Mouse (Mus musculus) naive thymus-derived CD4-positive, alpha-beta T cell, adult 2 months (primary cell): Measurements from ENCODE around the gene Pcsk6.

Experiments used
- DNase-seq: peaks from one replicate; pipeline ENCODE4 v3.0.0-alpha.2; 2011; ENCODE audit warnings: low read depth

Pcsk6 gene

GRCm38 (mm10) chr7:65945342-65945993 is 83.9 kb downstream of the Pcsk6 start:
- no peak for DNase-seq

DNA sequence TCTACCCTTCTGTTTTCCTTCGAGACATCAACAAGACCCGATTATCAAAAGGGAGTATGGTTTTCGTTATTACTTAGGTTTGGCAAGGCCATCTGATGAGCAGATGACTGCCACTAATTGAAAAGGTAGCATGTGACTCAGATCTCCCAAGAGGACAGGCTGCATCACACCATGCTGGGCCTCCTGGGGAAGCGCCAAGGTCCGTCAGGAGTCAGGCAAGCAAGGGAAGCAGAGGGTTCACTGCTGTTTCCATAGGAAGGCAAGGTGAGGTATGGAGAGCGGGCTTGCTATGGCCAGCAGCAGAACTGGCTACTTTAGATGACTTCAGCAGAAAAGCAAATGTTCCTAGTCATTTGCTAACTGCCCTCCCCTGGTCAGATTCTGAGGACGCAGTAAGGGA is 84.9 kb downstream of the Pcsk6 start:
- no peak for DNase-seq

GRCm38 (mm10) chr7:65948891-65949290 is 87.4 kb downstream of the Pcsk6 start:
- no peak for DNase-seq

DNA sequence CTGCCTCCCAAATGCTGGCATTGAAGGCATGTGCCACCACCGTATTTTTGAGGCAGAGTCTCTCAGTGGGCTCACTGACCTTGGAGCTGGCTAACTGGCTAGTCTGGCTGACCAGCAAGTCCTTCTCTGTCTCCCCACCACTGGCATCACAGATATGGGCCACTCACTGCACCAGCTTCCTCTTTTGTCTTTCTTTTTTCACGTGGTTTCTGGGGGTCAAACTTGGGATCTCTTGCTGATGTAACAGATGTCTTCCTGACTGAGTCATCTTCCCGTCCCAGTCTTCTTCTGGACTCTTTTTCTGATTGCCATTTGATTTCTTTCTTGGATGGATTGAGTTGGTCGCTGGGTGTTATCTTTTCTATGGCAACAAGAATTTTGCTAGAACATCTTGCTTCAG is 93.0 kb downstream of the Pcsk6 start:
- no peak for DNase-seq

DNA sequence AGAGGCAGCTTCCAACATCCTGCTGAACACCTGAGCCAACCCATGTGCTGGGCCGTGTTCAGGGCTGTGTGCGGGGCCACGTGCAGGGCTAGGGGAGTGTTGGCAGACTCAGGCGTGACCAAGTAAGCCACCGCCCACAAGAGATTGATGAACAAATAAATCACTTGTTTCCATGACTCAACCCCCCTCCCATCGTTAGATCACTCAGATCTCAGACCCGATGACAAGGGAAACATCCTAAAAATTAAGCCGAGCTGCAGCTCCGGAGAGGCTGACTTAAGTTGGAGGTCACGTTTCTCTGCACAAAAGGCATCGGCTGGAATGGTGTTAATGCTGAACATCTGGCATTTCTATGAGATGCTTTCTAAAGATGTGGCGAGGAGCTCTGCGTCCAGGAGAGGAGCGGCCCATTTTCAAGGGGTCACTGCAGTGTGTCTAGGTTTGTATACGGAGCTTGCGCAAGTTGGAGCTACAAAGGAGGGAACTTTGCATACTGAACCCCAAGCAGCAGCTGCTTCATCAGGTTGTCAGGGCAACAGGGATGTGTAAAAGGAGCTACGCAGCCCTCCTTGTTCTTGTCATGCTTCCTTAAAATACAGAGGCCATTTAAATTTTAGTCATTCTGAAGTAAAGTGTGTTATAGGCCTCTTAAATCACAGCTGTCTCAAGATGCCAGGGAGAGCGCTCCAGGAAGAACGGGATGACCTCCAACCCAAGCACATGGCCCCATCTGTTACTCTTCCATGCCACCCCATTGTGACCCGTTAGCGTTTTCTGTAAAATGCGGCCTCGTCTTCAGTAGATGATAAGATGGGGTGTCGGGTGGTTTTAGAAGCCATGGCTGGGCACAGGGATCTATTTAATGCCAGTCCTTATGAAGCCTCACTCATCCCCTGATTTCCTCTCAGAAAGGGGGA is 94.0 kb downstream of the Pcsk6 start:
- DNase-seq = no peak

DNA sequence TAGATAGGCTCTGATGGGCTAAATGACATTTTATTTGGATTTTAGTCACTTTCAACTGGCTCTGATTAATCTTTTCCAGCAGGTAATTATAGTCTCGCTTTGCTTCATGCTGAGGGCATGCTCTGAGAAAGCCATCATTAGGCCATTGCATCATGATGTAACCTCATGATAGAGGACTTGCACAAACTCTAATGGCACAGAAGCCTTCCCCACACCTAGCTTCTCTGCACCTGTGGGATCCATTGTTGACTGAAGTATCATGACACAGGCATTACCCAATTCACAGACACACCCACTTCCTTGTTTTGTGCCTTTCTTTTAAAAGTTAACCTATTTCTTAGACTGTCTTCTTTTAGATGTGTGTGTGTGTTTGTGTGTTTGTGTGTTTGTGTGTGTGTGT is 95.7 kb downstream of the Pcsk6 start:
- DNase-seq = no peak

DNA sequence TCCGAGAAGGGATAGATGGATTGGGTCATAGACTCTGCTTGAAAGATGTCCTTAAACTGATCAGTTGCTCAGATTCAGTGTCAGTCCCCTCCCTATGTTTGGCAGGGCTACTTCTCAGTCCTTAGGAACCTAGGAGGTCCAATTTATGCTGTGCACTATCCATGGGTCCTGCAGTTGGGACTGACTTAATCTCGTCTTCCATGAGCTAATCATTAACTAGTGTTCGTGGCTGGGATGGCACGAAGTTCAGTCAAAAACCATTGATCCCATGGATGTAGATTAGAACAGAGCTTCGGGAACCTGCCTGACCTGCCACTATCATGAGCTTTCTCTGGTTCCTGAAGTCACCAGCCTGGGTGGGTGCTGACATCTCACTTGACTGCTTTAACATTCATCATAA is 96.6 kb downstream of the Pcsk6 start:
- DNase-seq = no peak

GRCm38 (mm10) chr7:65959221-65959924 is 97.8 kb downstream of the Pcsk6 start:
- DNase-seq = no peak

- no peak for DNase-seq
Observed at GRCm38 (mm10) chr7:65962611-65963010, 101.1 kb downstream of the Pcsk6 start.

DNA sequence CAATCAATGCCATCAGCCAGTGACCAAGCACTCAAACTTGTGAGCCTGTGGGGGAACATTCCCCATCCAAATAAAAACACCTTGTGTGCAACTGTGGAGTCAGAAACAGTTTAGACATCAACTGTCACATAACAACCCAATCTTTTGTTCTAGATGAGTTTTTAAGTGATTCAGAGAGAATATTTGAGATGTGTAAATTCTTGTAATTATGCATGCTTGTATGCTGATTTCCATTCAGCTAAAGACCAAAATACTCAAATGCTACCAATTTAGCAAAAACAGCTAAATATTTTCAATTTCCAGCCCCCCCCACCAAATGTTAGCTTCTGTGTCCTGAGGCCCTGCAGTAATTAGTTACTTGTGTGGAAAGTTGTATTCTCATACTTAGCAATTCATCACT is 102.9 kb downstream of the Pcsk6 start:
- no peak for DNase-seq

GRCm38 (mm10) chr7:65971301-65971700 is 109.8 kb downstream of the Pcsk6 start:
- no peak for DNase-seq

DNA sequence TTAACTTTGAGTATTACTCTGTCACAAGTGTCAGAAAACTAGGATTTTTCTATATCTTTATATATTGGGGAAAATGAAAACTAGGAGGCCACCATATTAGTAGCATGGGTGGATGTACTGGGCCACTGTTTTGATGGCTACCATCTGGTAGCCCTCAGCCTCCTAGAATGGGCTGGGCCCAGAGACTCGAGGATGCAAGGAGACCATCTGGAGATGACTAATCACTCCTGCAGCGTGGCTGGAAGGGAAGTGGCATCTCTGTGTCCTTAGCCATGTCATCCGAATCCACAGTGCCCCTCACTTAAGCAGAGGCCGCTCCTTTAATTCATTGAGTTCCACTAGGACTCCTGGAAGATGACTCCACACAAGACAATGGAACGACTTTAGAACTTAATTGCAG is 115.8 kb downstream of the Pcsk6 start:
- DNase-seq = no peak

DNA sequence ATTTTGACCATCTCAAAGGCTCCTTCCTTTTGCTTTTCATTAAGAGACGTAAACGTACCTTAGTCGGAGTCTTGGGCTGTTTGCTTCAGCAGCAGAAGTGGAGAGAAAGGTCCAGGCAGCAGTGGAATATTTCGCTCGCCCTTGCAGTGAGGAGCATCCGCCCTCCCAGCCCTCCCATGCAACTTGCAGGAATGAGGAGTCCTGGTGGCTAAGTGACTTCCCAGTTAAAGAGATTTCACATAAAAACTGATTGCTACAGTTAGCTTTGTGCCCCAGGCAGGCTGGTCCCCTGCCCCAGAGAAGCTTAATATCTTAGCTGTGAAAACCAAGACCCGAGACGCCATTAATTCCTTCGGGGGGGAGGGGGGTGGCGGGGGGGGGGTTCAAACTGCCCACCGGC is 116.4 kb downstream of the Pcsk6 start:
- no peak for DNase-seq

GRCm38 (mm10) chr7:65978996-65979823 is 117.7 kb downstream of the Pcsk6 start:
- no peak for DNase-seq

DNA sequence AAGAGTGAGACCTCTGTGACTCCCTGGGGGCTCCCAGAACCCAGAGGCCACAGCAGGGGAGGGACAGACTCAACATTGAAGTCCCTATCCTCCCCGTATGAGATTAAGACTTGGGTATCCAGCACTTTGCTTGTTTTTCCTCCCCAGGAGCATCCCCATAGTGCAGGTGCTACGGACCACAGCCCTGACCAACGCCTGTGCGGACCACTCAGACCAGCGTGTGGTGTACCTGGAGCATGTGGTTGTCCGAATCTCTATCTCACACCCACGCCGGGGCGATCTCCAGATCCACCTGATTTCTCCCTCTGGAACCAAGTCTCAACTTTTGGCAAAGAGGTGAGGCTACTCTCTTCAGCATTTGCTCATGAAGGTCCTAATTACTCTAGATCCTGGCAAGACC is 118.5 kb downstream of the Pcsk6 start:
- no peak for DNase-seq

DNA sequence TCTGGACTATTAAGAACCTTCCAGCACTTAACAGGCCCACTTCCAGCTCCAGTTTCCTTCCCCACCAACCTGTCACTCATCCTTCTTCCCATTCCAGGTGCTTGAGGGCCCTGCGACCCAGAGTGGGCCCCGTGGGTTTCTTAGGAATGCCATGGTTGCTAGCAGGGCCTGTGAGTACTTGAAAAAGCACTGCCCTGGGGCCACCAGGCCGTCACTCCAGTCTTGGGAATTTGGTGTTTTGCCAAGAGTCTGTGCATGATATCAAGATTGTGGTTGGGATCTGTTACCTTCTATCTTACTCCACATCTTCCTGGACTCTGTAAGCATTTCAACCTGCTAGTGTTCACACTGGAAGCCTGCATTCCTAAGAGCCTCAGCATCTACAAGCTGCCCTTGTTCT is 120.5 kb downstream of the Pcsk6 start:
- DNase-seq = no peak

DNA sequence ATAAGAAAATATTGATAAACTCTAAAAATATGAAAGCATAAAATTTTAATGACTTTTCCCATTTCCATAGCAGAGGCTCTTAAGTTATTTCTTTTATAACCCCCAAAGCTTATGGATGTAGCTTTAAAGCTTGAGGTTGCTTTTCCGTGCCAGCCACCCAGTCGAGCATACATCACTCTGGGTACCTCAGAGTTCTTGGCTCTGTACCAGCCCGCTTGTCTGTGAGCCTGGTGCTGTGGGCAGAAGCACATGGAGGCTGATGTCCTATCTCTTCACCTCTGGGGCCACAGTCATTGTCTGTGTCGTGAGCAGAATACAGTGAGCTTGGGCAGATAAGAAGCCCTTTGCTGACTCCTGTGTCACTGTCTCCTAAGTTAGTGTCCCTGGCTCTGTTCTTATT is 126.7 kb downstream of the Pcsk6 start:
- no peak for DNase-seq

DNA sequence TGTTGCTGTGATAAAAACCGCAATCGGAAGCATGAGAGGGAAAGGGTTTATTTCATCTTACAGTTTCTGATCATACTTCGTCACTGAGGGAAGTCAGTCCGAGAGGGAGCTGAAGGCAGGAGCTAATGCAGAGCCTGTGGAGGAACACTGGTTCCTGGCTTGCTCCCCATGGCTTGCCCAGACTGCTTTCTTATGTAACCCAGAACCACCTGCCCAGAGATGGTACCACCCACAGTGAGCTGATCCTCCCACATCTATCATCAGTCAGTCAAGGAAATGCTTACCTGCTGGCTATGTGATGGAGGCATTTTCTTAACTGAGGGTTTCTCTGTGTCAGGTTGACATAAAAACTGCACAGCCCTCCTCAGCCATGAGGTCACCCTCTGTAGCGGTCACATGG is 127.2 kb downstream of the Pcsk6 start:
- DNase-seq = no peak

DNA sequence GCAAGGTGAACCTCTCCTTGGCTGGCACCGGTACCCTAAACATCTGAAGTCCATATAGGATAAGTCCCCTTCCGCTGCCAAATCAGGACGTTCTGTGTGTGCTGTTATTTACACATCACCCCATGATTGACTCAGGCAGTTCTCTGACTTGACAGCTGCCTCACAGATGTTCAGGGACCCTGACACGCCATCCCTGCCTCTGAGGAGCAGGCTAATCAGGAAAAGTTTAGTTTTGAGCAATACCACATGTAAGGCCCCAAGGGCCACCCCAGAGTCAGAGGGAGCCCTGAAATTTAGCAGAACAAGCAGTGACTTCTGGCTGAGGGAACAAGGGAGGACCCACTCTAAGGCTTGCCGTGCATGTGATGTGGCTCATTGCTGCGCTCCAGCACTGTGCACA is 130.8 kb downstream of the Pcsk6 start:
- no peak for DNase-seq

DNA sequence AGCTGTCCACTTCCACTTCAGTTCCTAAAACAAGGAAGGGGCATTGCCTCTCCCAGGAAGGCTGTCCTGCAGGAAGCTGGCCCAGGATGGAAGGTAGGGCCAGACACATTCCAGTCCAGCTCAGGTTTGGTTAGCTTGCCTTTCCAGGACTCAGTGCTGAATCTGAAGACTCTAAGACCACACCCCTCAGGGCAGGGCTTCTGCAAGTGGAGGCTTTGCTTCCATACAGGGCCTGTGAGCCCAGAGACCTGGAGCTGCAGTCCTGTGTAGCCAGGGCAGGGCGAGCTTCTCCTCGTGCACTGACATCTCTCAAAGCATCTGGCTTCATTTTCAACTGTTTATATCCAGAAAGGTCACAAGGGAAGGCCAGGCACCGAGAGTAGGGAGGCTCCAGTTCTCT is 131.9 kb downstream of the Pcsk6 start:
- no peak for DNase-seq

DNA sequence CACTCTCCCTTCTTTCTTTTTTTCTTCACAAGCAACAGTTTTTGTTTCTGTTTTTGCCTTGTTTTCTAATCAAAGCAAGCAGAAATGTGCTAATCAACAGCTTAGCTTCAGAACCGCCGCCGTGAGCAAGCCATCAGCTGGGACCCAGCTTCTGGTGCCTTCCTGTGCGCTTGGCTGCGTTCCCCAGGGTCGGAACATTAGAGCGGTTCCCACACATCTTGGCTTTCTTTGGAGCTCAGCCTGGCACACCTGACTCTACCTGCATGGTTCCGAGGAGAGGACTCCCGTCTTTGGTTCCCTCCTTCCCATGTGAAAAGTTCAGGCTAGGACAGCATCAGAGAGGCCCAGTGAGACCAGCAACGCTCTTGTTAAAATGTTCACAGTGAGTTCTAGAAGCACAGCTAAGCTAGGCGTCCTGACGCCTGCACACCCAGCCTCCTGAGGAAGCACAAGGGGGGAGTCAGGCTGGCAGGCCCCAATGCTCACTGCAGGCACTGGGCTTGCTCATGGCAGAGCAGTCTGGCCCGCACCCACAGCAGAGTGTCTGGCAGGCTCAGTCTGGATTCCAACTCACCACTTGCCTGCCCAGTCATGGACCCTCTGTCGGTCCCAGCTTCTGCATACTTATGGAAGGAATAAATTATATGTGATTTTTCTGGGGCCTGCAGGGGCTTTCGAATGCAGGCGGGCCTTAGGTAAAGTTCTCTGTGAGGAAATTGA is 139.7 kb downstream of the Pcsk6 start:
- no peak for DNase-seq
